Mouse (Mus musculus) retina, postnatal 1 day (tissue): ENCODE results near the gene Pdzd9.
"Not testable (repeated sequence)": the region's sequence is repeated elsewhere in the genome, so short reads cannot be mapped to it uniquely, and the experiment has no call there.

ENCODE experiments used
- DNase-seq: peaks from one replicate; pipeline ENCODE4 v3.0.0-alpha.2; 2012

The Pdzd9 gene

DNA sequence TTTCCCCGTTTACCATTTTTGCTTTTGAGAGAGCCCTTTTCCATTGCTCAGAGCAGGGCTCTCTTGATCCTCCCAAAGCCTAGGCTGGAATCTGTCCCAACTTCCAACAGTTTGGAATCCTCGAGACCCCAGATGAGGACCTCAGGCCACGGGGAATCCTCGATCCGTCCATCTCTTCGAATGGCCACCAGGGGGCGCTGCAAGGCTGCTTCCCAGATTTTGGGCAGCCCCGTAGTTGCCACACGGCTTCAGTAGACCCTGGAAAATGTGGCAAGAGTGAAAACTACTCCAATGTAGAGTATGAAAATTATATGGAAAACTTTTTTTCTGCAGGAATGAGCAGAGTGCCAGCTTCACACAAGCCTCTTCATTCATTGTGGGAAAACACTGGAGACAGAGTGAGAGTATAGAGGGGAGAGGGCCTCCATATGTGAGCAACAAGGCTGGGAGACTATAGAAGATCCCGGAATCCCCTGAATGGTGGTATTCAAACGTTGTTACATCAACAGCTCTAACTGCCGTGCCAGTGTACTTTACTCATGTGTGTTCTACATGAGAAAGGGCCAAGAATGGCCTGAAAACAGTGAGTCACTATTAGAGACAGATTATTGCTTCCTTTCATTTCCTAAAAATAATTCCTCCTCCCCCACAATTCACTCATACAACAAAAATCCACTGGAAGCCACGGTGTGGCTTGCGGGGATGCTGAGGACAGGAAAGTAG lies at the start of gene Pdzd9:
TSS of gene Pdzd9 (minus strand) at position 191 of the 723 bp plus-strand sequence.
- peak; percentile 77 for DNase-seq

DNA sequence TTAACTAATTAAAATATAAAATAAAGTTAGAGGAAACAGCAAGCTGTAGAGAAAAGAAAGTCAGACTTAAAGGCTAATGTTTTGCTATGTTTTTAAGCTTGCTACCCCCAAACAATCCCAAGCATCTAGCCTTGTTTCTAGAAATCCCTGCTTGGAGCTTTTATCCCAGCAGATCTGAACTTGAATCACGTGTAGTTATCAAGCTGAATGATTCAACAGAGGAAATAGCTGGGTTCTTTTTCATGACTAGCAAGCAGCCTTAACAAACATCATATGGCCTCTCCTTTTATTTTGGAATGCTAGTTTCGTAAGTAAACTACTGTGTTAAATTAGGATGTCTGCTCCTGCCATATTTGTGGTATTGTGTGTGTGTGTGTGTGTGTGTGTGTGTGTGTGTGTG lies 47.1 kb upstream of the Pdzd9 start:
- DNase-seq = no peak

DNA sequence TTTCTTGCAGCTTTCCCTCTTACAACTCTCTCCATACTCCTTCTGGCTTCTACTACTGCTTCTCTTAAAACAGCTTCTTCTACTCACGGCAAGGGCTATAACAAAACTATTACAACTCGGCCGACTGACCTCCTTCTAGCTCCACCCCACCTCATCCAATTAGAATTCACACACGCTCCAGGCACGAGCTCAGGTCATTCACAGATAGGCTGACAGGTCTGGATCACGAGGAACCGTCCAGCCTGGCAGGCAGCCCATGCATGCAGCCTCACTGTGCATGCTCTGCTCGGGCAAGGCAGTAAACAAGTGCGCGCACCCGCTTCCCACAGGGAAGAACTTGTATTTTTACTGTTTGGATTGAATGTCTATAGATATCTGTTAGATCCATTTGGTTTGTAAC lies 43.8 kb upstream of the Pdzd9 start:
- DNase-seq = not testable (repeated sequence)

DNA sequence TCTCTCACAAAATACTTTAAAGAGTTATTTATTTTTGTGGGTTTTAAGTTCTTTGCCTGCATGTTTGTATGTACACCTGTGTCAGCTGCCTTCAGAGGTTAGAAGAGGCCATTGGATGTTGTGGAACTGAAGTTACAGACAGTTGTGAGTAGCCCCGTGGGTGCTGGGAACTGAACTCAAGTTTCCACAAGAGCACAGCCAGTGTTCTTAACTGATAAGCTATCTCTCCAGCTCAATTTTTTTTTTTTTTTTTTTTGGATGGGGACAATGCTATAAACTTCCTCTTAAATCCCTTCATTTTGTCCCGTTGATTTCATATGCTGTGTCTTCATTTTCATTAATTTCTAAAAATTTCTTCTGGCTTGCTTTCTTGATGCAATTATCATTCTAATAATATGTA lies 43.1 kb upstream of the Pdzd9 start:
- no peak for DNase-seq

DNA sequence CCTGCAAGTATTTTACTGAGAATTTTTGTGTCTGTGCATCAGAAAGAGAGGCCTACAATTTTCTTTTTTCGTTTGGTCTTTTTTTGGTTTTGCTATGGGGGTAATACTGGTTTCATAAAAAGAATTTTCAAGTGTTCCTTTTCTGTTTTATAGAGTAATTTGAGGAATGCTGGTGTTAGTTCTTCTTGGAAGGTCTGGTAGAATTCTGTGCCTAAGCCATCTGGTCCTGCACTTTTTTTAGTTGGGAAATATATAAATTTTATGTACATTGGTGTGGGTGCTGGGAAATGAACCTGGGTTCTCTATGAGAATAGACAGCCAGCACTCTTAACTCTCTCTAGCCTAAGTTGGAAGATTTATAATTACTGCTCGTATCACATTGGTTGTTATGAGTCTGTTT lies 41.9 kb upstream of the Pdzd9 start:
- no peak for DNase-seq

DNA sequence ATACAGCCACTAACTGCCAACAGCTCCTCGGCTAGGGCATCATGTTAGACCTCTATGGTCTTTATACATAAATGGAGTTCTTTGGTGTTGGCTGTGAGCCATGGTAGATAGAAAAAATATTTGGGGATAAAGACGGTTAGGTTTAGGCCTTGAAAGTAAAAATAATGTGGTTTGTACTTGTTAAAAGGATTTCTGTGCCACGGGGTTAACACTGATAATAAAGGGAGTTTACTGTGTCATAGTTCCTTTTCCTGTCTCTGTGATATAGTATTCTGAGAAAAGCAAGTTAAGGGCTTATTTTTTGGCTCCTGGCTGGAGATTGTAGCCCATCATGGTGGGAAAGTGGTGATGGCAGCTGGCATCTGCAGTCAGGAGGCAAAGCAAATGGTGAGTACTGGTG lies 33.7 kb upstream of the Pdzd9 start:
- no peak for DNase-seq

DNA sequence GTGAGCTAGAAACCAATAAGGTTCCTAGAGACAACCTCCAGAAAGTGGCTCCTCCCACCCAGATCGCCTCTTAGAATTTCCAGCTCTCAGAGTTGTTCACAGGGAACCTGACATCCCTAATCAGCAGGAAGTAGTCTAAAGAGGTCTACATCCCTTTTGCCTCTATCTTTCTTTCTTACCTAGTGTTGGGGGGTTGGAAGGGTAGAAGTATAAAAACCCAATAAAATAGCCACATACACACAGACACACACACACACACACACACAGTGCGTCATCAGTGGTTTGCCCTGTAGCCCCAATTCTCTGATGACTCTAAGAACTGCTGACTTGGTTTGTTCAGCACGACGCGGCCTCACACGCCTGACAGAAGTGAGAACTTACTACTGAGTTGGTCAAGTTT lies 29.4 kb upstream of the Pdzd9 start:
- DNase-seq = no peak

DNA sequence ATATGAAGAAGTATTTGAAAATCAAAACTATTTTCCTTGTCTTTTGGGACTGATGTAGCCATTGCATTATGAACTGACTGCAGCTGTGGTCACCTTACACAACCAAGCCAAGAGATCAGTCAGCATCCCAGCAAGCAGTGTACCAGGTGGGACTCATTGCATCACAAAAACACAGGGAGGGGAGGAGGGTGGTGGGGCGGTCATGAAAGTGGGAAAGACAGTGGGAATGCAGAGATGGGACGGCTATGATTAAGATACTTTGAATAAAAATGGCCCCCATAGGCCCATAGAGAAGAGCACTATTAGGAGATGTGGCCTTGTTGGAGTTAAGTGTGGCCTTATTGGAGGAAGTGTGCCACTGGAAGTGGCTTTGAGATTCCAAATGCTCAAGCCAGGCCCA lies 26.2 kb upstream of the Pdzd9 start:
- no peak for DNase-seq

DNA sequence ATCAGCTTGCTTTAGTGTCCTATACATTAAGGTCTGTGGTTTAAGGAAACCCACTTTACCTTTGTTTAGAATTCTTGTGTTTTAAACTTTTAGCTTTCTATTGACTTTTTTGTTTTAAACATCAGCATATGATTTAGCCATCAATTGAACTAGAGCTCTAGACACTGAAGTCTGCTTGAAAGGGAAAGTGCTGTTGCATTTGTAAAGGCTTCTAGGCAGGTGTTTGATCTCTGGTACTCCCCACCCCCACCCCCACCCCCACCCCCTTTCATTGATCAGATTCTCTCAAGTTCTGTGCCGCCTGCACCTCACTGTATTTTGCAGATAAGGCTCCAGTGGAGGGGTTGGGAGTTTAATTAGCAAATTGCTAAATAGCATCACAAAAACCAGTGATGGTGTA lies 25.5 kb upstream of the Pdzd9 start:
- DNase-seq = no peak

DNA sequence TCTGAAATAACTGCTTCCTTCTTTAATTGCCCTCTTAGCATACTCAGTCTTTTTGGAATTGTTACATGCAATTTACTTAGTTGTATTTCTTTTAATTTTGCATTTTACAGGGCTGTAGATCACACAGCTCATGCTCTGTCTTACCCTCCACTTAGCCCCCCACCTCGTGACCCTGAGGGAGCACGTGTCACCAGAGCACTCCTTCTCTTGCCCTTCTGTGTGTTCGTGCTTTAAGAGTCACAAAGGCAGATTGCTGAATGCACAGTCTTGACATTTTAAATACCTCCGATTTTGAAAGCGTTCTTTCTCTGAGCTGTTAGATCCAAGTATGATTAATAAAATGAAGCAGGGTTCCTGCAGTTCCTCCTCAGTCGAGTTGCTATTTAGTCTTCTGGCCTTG lies 25.1 kb upstream of the Pdzd9 start:
- DNase-seq = no peak

DNA sequence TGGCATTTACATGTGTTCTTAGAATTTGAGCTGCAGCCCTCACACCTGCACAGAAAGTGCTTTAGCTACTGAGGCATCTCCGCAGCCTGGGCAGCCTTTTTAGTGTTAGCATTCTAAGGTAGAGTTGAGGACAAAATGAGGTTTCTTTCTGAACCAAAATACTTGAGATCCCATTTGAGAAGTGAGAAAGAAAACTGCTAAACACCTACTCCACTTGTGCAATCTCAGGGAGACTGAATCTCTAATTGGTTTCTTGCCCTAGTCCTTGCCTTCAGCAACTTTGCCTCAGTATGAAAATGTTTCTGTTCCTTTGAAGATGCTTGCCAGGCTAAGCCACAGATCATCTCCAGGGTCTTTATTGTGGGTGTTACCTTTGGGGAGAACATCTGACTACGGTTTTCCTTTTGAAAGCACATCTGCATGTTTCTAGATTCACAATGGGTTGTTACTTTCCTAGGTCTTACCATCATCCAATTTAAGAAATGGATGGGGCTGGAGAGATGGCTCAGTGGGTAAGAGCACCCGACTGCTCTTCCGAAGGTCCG lies 23.8 kb upstream of the Pdzd9 start:
- DNase-seq = no peak

DNA sequence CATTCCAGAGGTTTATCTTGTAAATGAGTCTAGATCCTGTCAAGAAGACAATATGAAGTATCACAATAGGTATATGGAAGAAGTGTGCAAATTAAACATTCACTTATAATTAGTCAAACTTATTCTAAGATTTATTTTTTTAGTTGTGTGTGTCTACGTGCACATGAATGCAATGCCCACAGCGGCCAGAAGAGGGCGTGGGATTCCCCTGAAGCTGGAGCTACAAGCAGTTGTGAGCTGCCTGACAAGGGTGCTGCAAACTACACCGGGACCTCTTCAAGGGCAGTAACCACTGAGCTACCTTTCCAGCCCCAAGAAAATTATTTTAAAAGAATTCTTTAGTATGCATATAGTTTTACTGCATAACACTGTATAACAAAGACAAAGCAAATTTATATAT lies 20.5 kb upstream of the Pdzd9 start:
- DNase-seq = no peak

DNA sequence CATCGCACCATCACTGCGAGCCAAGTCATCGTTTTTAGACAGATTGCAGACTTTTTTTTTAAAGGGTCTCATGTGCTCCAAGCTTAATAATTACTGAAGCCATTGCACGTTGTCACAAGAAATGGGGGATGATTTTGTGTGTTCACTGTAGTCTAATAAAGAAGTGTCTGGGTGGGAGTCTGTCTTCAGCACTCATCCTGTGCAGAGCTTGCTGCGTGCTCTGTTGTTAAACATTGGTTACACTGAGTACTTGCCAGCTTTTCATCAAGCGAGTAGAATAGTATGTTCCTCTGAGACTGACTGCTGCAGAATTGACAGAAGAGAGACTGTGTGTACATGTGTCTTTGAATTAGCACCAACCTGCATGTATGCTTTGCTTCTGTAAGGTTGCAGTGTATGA lies 15.1 kb upstream of the Pdzd9 start:
- DNase-seq = no peak

DNA sequence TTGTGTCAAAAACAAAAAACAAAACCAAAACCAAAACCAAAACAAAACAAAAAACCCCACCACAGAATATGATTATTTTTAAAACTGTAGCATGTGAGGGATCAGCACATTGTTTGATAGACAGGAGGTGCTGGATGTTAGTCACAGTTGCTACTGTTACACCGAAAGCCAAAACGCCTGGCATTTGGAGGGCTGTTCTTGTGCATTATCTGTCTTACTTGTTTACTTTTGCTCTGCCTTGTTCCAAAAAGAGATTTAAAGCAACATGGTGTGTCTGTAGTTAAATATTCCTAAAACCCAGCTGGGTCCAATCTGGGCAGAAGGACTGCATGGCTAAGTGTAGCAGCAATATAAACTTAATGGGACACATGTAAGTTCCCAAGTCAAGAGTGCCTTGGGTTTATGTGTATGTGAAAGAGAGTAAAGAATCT lies 14.6 kb upstream of the Pdzd9 start:
- no peak for DNase-seq

DNA sequence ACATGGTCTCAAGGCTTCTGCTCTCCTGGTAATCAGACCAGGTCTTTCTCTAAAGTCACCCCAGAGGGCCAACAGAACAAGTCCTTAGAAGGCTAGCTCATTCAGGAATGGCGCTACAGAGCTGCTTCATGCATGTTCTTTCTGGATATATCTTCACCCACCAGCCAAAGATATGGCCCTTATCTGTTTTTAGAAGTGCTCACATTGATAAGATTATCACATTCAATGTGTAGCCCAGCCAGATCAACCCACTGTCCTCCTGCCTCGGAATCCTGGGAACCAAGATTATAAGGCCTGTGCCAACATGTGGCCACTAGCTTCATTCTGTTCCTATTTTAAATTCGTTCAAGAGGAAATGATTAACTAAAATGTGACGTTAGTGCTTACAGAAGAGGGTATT lies 11.9 kb upstream of the Pdzd9 start:
- DNase-seq = no peak

DNA sequence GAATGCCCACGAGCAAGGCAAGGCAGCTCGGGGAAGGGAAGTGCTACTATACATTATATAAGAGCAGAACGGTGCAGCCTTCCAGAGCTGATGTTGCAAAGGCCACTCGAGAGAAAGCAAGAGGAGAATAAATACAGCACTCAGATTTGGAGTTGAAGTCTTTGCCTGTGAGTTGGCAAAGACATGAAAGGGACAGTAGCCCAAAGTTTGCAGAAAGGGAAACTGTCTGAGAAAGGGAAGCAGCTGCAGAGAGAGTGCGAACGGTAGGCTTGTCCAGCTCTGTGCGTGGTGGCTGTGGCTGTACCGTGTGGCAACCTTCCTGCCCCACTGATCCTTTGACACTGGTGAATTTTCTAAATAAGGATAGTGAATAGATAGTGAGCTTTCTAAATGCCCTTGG lies 8.9 kb upstream of the Pdzd9 start:
- no peak for DNase-seq

DNA sequence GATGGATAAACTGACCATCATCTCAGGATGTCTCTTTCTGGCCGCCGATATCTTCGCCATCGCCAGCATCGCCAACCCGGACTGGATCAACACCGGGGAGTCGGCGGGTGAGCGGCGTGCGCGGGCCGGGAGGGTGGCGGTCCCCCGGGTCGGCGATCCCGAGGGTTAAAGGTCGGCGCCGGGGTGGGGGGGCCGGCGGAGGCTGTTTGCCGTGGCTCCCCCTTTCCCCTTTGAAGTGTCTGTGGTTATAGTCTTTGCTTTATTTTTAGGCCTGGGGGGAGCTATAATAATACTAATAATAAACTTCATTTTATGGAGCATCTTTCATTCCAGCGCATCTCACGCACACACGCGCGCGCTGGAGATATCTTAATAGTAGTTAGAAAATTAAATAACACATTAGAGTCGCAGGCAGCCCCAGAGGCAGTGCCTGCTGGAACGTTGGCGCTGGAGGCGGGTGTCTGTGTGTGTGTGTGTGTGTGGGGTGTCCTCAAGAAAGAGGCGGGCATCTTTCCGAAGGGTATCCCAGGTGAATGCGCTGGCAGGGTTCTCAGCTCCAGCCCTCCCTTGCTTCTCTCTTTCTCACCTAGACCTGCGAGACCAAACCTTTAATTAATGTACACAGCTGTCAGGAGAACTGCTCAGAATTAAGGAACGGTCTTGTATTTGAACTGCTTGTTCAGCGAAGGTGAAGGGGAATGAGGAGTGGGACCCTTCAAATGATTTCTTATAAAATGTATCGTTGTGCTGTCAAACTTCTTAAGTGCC lies 7.8 kb upstream of the Pdzd9 start:
- DNase-seq = peak; percentile 41

DNA sequence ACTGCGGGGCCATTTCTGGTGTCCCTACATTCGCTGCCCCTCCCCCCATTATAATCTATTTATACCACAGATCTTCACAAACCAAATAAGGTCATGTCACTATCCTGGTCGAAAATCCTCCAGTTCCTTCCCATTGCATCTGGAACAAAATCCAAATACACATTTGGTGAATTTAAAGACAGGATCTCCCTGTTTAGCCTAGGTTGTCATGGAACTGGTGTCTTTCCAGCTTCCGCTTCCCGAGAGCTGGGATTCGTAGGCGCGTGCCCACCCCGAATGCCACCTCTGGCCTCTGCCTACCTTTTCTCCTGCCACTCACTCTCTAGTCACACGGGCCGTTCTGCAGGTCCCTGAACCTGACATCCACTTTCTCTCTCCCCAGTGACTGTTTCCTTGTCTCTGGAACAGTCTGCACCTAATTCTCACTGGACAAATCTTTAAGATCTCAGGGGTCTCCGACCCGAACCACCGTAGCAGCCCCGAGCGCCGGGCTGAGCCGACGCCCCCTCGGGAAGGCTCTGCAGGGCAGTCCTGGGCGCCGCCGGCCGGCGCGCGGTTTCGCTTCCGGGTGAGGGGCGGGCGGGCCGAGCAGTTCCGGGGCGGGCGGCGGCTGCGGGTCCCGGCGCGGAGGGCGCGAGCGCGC lies 7.0 kb upstream of the Pdzd9 start, which contains the start of gene Mosmo:
TSS of gene Mosmo (plus strand) at position 618 of the 643 bp plus-strand sequence.
- DNase-seq = peak; percentile 85

DNA sequence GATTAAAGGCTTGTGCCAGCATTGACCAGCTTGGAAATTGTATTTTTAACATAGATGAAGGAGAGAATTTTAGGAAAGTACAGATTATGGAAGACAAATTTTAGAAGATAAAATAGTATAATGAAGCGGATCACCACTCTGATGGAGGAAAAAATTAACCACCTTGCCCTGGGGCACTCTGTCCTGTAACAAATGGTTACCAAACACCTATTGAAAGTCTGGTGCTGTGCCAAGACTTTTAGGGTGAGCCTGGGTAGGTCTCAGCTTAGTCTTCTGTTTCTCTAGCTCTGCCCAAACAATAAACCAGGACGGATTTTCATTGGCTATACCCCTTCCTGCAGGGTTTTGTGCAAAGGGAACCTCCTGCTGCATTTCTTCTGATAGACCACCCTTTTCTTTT lies 1.1 kb upstream of the Pdzd9 start:
- no peak for DNase-seq

DNA sequence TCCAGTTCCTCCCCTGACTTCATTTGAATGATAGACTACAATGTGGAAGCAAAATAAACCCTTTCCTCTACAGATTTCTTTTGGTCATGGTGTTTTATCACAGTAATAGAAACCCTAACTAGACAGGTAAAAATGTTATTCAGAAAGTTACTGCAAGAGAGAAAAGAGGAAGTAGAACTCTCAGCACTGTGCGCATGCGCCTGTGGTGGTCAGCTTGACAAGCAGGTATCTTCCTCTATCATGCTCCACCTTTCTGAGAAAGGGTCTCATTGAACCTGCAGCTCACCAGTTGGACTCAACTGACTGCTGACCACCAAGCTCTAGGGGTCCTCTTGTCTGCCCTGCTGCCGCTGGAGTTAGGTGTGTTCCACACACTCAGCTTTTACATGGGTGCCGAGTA lies 8.1 kb downstream of the Pdzd9 start:
- DNase-seq = no peak

DNA sequence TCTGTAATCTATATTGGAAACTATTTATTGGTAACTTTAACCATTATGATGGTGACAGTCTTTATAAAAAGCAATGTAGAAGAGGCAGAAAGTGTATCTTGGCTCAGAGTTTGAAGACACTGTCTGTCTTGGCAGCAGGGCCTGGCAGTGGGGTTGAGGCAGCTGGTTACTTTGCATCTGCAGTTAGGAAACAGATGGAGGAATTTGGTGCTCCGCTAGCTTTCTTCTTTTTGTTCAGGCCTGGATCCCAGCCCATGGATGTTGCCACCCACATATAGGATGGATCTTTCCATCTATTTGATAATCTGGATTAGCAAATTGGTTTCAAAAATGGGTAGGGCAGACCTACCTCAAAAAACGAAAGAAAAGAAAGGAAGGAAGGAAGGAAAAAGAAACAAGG lies 22.3 kb downstream of the Pdzd9 start:
- no peak for DNase-seq

DNA sequence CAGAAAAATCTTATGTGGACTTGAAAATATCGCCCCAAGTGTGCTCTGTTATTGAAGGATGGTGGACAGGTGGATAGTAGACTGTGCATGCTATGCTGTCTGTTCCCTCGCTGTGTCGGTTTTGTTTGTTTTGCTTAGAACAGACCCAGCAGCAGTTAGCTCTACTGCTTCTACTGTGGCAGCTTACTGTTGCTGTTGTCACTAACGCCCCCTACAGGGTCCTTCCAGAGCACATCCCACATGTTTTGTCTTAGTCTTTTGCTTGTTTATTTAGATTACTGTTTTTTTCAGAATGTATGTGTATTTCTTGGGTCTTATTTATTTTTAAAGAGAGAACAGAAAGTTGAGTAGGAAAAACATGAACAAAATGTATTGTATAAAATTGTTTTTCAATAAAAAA lies 26.9 kb downstream of the Pdzd9 start:
- DNase-seq = no peak

DNA sequence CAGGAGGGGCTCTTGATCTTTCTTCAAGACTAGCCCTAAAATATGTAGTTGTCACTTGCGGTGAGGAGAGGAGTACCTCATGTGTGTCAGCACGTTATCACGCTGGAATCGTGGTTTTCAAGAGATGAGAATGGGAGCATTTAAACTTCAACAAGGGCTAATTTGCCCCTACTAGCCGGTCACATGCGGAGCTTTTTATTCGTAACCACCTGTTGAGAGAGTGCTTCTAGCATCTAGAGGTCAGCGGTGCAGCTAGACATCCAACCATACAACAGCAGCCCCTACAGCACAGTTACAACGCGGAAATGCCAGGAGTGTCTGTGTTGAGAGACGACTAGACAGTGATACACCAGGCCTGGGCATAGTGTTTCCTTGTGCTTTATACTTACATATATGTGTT lies 34.3 kb downstream of the Pdzd9 start:
- peak; percentile 24 for DNase-seq

DNA sequence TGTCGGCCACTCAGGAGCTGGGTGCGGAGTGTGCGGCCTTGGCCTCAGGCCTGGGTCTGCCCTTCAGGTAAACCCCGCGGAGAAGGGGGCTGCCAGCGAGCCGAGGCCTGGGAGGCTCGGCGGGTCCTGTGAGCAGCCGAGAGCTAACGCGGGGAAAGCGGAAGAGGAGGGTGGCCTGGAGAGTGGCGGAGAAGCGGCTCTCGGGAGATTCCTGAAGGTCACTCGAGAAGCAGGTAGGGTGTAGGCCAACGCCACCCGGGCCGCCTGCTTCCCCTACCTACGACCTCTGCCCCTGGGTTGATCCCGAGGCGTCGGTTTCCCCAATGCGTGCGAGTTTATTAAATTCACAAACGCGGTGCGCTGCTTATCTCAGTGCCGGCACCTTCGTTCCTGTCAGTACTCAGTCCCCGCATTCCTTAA lies 34.8 kb downstream of the Pdzd9 start:
- DNase-seq = no peak
